Mouse (Mus musculus): ENCODE results near the gene Actn1.

The Actn1 gene

DNA sequence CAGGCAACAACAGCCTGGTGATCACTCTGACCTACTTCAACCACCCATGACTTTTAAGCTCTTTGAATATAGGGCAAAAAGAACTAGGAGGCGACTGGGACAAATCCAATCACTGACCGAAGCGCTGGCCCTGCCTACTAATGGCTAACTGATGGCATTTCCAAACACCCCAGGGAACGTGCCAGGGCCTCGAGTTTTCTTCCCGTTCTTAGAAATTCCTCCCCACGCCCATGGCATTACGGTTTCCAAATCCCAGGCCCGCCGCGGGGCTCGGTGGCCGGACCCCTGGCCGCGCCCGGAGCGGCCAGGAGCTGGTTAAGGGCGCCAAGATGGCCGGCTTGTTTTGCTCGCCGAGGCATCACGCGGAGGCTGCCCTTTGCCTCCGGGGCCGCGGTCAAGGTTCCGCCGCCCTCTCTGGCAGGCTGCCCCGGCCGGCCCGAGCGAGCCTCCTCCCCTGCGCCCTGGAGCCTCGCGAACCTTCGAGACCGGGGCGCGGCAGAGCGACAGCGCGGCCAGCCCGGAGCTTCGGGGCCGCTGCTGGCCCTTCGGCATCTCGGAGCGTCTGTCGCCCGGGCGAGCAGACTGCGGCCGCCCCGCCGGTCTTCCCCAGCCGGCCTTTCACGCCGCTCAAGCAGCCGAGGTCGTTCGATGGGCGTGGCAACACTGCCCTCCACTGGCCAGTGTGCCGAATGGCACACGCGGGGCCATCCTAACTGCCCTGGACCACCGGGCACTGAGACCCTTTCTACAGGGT, 127.7 kb downstream of the Actn1 start:
- DNase-seq: peak; percentile 92

GRCm38 (mm10) chr12:80131359-80132249, 128.6 kb downstream of the Actn1 start:
- no peak for DNase-seq

DNA sequence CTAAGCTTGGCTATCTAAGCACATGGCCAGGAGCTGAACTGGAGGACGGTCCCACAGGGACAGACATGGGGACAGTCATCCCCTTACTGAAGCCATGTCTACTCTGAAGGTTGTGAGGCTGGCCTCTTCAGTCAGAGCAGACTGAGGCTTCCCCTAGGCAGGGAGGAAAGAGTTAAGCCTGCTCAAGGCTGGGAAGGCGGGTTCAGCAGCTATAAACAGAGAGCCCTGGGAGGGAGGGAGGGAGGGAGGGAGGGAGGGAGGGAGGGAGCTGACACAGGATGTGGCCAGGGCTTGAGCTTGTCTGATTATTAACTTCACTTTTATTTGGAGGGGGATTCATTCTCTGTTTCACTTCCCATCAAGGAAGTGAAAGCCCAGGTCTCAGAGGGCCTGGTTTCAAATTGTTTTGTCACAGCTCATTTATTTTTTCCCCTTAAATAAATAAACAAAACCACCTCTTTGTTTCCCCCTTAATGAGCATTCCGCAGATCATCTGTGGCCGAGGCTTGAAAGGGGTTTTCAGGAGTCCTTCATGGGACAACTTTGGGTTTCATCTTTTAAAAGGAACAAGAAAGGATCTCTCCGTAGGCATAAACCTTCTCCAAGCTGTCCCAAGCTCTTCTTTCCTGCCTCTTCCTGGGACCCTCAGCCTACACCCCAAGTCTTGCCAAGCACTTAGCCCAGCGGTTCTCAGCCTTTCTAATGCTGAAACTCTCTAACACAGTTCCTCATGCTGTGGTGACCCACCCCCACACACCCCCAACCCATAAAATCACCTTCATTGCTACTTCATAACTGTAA, 129.4 kb downstream of the Actn1 start:
- peak; percentile 81 for DNase-seq

DNA sequence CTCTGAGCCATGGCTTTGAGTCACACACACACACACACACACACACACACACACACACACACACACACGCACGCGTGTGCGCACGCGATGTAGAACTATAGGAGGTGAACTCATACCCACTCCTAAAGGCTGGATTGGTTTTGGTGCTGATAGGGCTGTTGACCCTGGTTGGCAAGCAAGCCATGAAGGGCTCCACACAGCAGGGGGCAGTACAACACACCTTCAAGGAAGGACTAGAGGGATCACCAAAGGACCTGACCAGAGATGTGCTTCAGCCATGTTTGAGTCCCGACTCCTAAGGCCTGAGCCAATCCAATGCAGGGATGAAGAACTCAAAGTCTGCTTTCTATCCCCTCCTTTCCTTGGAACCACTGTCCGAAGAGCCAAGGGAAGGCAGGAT, 130.6 kb downstream of the Actn1 start:
- peak; percentile 68 for DNase-seq

- DNase-seq: no peak
These were observed 132.9 kb downstream of the Actn1 start for GRCm38 (mm10) chr12:80127191-80127762.

DNA sequence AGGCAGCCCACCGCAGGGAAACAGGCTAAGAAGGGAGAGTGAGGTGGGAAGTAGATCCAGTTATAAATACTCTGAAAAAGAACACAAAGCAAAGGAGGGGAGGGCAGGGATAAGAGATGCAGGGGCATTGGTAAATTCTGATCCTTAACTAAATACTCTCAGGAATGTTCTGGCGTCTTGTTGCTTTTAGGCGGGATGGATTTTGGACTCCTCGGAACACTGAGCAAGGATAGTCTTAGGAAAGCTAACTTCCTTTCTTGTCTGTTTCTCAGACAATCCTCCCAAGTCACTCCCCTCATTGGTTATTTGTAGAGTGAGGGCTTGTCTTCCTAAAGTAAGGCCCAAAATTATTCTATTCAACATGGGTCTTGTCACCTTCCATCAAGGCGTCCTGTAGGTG, 134.9 kb downstream of the Actn1 start:
- no peak for DNase-seq

DNA sequence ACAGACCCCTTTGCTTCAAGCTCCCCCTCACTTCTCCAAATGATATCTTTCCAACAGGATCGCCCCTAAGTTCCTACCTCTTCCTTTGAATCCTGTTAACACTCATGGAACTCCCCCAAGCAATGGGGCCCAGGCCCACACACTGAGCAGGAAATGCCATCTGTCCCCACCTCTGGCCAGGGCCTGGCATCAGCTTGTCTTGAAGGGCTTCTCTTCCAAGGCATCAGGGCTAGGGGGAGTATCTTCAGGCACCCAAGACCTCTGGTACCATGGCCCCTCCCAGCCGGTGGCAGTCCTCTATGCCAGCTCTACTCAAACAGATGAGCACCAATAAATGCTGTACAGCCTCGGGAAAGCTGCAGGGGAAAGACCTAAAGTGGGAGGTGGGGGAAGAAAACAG, 135.4 kb downstream of the Actn1 start:
- DNase-seq: no peak

DNA sequence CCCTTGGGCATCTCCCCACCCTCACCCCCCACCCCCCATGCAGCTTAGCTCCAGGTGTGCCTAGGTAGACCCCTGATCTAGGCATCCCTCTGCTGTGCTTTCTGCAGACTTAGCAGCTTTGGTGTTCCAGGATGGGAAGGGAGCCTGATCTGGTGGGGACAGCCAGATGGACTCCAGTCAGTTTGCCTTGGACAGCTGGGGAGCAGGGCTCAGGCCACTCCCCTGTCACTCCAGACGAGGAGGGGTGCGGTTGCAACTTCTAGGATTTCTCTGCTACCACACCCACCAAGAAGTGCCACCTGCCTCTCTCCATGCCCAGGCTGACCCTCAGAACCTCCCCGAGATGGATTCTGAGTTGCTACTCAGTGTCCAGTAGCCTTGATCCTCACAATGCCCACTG, 136.0 kb downstream of the Actn1 start:
- peak; percentile 46 for DNase-seq

GRCm38 (mm10) chr12:80123227-80123803, 136.9 kb downstream of the Actn1 start:
- peak; percentile 86 for DNase-seq

DNA sequence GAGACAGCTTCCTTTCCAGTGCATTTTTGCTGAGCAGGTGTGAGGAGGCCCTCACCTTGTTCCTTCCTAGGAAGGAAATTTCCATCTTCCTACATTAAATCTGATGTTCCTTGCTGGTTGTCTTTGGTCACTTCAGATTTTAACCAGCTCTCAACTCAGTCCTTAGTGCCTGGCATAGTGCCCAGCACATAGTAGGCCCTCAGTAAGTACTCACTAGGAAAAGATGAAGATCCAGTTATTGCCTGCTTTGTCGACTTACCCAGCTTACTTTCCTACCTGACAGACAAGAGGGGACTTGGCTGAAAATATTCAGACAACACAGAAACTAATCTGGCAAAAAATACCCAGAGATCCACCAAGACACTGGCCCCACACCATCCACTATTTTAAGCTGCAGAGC, 138.7 kb downstream of the Actn1 start:
- no peak for DNase-seq

DNA sequence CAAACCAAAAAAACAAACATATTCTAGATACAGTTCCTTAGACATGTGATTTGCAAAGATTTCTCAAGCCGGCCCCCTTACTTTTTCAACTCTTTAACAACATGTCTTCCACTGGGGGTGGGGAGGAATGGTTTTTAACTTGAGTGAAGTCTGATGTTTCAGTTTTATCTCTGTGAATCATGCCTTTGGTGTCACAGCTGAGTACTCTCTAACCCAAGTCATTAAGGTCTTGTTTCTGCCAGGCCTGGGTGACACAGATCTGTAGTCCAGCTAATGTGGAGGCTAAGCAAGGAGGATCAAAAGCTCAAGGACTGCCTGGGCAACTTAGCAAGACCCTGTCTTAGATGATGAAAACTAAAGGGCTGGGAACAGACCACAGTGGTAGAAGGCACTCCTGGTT, 141.6 kb downstream of the Actn1 start:
- DNase-seq: peak; percentile 47

Data from lung, postnatal 10 days (tissue).